ENCODE assay signal across 8 mouse cellular contexts in the genomic region with DNA sequence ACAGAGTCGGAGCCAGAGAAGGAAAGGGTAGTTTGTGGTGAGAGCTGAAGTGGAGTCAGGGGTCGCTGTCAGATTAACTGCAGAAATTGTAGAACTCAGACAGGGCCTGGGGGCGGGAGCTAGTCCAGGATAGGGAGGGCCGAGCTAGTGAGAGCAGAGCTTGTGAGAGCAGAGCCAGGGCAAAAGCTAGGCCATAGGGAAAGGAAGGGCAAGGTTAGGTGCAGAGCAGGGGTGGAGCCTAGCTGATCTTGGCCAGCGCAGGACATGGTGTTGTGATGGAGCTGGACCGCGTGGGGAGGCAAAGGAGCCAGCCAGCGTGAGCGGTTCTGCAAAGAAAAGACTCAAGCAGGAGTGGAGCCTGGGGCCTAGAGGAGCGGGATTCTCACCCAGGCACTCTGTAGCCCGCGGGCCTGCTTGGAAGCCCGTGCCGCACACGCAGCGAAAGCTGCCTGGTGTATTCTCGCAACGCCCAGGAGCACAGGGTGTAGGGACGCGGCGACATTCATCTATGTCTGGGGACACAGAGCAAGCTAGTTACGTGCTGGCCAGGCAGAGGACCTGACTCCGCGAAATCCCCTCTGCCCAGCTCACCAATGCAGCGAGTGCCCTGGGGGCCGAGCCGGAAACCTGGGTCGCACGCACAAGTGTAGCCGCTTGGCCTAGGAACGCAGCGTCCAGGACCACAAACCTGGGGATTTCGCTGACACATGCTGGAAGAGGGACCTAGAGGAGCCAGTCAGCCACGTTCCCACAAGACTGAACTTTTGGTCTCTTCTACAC. TPM values are rescaled to one million over a fixed set of nuclear protein-coding genes. Genes with fewer than 3 reads are reported as not detected.
A peak's percentile ranks its signal among the peaks of the same experiment; 100 is the strongest.
DNase-seq lines count a peak whose midpoint lies in the region; ATAC-seq lines count a peak whose summit lies in the region.

No protein-coding gene starts in this region.

- H3K9ac ChIP-seq in heart, embryonic 12.5 days = peak overlapping the region; percentile 52
- H3K9ac ChIP-seq in kidney, embryonic 15.5 days = peak overlapping the region; percentile 29; the same call in 1 of the 2 replicates

- H3K4me3 ChIP-seq in heart, embryonic 12.5 days = peak overlapping the region; percentile 28
- peak overlapping the region; percentile 38 for H3K4me3 ChIP-seq in kidney, embryonic 15.5 days (replicated peaks)

- no peak overlapping the region for H3K27ac ChIP-seq in heart, embryonic 12.5 days (ENCODE audit: poor library complexity, severe bottlenecking)
- peak overlapping the region; percentile 37; the same call in 1 of the 2 replicates for H3K27ac ChIP-seq in kidney, embryonic 15.5 days

- WGBS in heart, embryonic 12.5 days = 35% methylated on average over 34 of the region's 34 CpGs
- WGBS in kidney, embryonic 15.5 days = 38% methylated on average over 34 of the region's 34 CpGs

- H3K27me3 ChIP-seq in heart, embryonic 12.5 days (replicated peaks) = peaks cover 97% of the 10 kb centered on the region
- H3K27me3 ChIP-seq in kidney, embryonic 15.5 days = peaks cover 69% of the 10 kb centered on the region

- H3K36me3 ChIP-seq in heart, embryonic 12.5 days = peaks cover 37% of the 10 kb centered on the region
- H3K36me3 ChIP-seq in kidney, embryonic 15.5 days = no peaks in the 10 kb centered on the region; the same call in 1 of the 2 replicates

- peak overlapping the region; percentile 54 for H3K4me2 ChIP-seq in heart, embryonic 12.5 days
- peak overlapping the region; percentile 60 for H3K4me2 ChIP-seq in kidney, embryonic 15.5 days

- no peaks in the 10 kb centered on the region for H3K9me3 ChIP-seq in heart, embryonic 12.5 days (replicated peaks)
- no peaks in the 10 kb centered on the region for H3K9me3 ChIP-seq in kidney, embryonic 15.5 days (replicated peaks)

- ATAC-seq in heart, embryonic 12.5 days (ENCODE audit: insufficient number of reproducible peaks, low FRiP score) = no peak
- peak; percentile 16; the same call in 1 of the 2 replicates for ATAC-seq in kidney, embryonic 15.5 days (replicated peaks; ENCODE audit: low FRiP score)

- H3K4me1 ChIP-seq in heart, embryonic 12.5 days (replicated peaks) = peaks cover 36% of the 10 kb centered on the region
- H3K4me1 ChIP-seq in kidney, embryonic 15.5 days = peaks cover 57% of the 10 kb centered on the region

- peak; percentile 82 for DNase-seq in ES-CJ7 (ENCODE audit: low read depth, low spot score)
- peak; percentile 80 for DNase-seq in cerebellum, adult 9-11 months
- DNase-seq in lung, postnatal 4 days = peak; percentile 48 to 69
- DNase-seq in ovary, postnatal 36 days (ENCODE audit: low spot score) = no peak
- no peak for DNase-seq in right cerebral cortex, postnatal 10 days (ENCODE audit: low spot score in 2 of 2)
- DNase-seq in layer of hippocampus, postnatal 25 days (ENCODE audit: extremely low spot score in 1 of 2, low spot score in 1 of 2) = no peak

RNA-seq across cellular contexts. Expression of a gene that starts 11.2 kb away (rescaled TPM):
- polyA plus RNA-seq in heart, embryonic 12.5 days (2016; fragmentation: Nextera tagmentation; extraction: Ambion mirVana) = 53.9 and 57.1 TPM in 2 replicates
- 31.0 and 41.7 TPM in 2 replicates for polyA plus RNA-seq in kidney, embryonic 15.5 days (2015; fragmentation: Nextera tagmentation; extraction: Ambion mirVana)
- 10 to 100 TPM; 47.2 to 61.7 TPM for total RNA-seq in layer of hippocampus, postnatal 25 days (2021)

RNA-seq across cellular contexts. Expression of a gene that starts 29.5 kb away (rescaled TPM):
- 35.4 and 39.4 TPM in 2 replicates for polyA plus RNA-seq in heart, embryonic 12.5 days (2016; fragmentation: Nextera tagmentation; extraction: Ambion mirVana)
- polyA plus RNA-seq in kidney, embryonic 15.5 days (2015; fragmentation: Nextera tagmentation; extraction: Ambion mirVana) = 43.6 and 53.1 TPM in 2 replicates
- total RNA-seq in layer of hippocampus, postnatal 25 days (2021) = 10 to 100 TPM; 19.7 to 30.4 TPM

RNA-seq across cellular contexts. Expression of a gene that starts 30.9 kb away (rescaled TPM):
- 1.2 and 1.5 TPM in 2 replicates for polyA plus RNA-seq in heart, embryonic 12.5 days (2016; fragmentation: Nextera tagmentation; extraction: Ambion mirVana)
- polyA plus RNA-seq in kidney, embryonic 15.5 days (2015; fragmentation: Nextera tagmentation; extraction: Ambion mirVana) = 1.9 TPM in 1 of 2 replicates, not detected in the other
- not detected for total RNA-seq in layer of hippocampus, postnatal 25 days (2021)

Comparison
In these comparisons a context has a peak if more than half of its experiments do, and no peak if none do; other contexts are left out.
1. DNase-seq: peak in ES-CJ7 (single experiment), cerebellum, adult 9-11 months (single experiment) and lung, postnatal 4 days (2 of 2); none in ovary, postnatal 36 days (single experiment), right cerebral cortex, postnatal 10 days (0 of 2) and layer of hippocampus, postnatal 25 days (0 of 2).